10 mouse cellular contexts compared by ENCODE assay signal in the genomic region with DNA sequence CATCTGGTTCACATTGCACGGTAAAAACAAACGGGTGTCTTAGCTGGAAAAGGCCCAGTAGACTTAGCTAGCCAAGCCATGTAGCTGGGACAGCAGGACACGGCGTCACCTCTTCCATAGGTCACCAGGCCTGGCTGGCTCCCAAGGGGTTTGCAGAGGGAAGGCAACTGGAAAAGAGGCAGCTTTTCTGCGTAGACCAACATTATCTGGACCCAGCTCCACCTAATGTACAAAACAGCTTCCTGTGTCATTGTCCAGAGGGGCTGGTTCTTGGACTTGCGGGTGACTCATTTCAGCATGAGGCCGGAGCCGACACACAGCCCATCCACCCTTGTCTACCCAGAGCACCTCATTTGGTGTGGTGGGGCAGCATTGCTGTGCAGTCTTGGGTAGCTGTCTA. TPM values are rescaled to one million over a fixed set of nuclear protein-coding genes. Genes with fewer than 3 reads are reported as not detected.
DNase-seq lines count a peak whose midpoint lies in the region; ATAC-seq and TF ChIP-seq lines count a peak whose summit lies in the region.
"Had no signal": no experiment of that assay in that cellular context is flagged by ENCODE, and none has a peak within 500 bp of the region (broad histone marks: within the 10 kb centered on the region; RNA-seq: fewer than 3 reads in every experiment).

No protein-coding gene starts in this region.

- no peak overlapping the region for H3K9ac ChIP-seq in lung, postnatal 0 days (replicated peaks; ENCODE audit: low read depth)

- H3K4me2 ChIP-seq in lung, postnatal 0 days (replicated peaks; ENCODE audit: low read depth, low read length): no peak overlapping the region

- peak; percentile 67; the same call in 1 of the 2 replicates for TF ChIP-seq EP300 in lung, postnatal 0 days (IDR thresholded peaks at IDR 0.05)

- no peak overlapping the region for H3K4me3 ChIP-seq in heart, embryonic 10.5 days
- peak overlapping the region; percentile 18; the same call in 1 of the 2 replicates for H3K4me3 ChIP-seq in gastrocnemius, adult 2 months
- no peak overlapping the region for H3K4me3 ChIP-seq in lung, postnatal 0 days (ENCODE audit: low read depth, low read length)
- H3K4me3 ChIP-seq: limb, embryonic 10.5 days had no signal

- no peaks in the 10 kb centered on the region for H3K9me3 ChIP-seq in heart, embryonic 10.5 days
- no peaks in the 10 kb centered on the region for H3K9me3 ChIP-seq in lung, postnatal 0 days (ENCODE audit: low read length)
- H3K9me3 ChIP-seq: limb, embryonic 10.5 days had no signal

- DNase-seq in heart, adult 11 months: peak; percentile 99
- DNase-seq in heart, embryonic 10.5 days (ENCODE audit: low spot score): no peak
- peak; percentile 80 for DNase-seq in gastrocnemius, adult 2 months
- peak; percentile 39 to 53 for DNase-seq in kidney, adult 8-10 months
- peak; percentile 95 for DNase-seq in lung, postnatal 0 days (ENCODE audit: low spot score)
- DNase-seq in layer of hippocampus, adult 9-10 months (ENCODE audit: low spot score): no peak
- DNase-seq in left cerebral cortex, adult 18-20 months (ENCODE audit: low spot score in 2 of 2): no peak
- DNase-seq in urinary bladder, adult 2 months (ENCODE audit: low spot score): no peak
- DNase-seq: B cell, adult 2 months had no signal

- intact Hi-C loops in gastrocnemius, adult 2 months (cut with DNase I): no loop called here

- 73% methylated on average over 8 of the region's 8 CpGs for WGBS in heart, embryonic 10.5 days
- 41% methylated on average over 8 of the region's 8 CpGs for WGBS in lung, postnatal 0 days

- H3K27ac ChIP-seq in heart, embryonic 10.5 days: no peak overlapping the region
- peak overlapping the region; percentile 82 for H3K27ac ChIP-seq in gastrocnemius, adult 2 months
- peak overlapping the region; percentile 86 for H3K27ac ChIP-seq in lung, postnatal 0 days (ENCODE audit: low read length)
- H3K27ac ChIP-seq: limb, embryonic 10.5 days had no signal

- no peak for TF ChIP-seq CTCF in gastrocnemius, adult 2 months (IDR thresholded peaks at IDR 0.05)
- TF ChIP-seq CTCF in lung, postnatal 0 days (IDR thresholded peaks at IDR 0.05): peak; percentile 39

- H3K36me3 ChIP-seq in heart, embryonic 10.5 days: no peaks in the 10 kb centered on the region
- H3K36me3 ChIP-seq in lung, postnatal 0 days (ENCODE audit: insufficient read depth, low read length): no peaks in the 10 kb centered on the region
- H3K36me3 ChIP-seq: limb, embryonic 10.5 days had no signal

- ATAC-seq in lung, postnatal 0 days: peak; percentile 89

- H3K4me1 ChIP-seq in heart, embryonic 10.5 days: 0 out of 2 replicates have a peak, but pooled peaks cover 7% of the 10 kb centered on the region
- peaks cover 3% of the 10 kb centered on the region; the same call in 1 of the 2 replicates for H3K4me1 ChIP-seq in lung, postnatal 0 days (ENCODE audit: insufficient read depth, low read depth, low read length)

- H3K27me3 ChIP-seq in heart, embryonic 10.5 days (ENCODE audit: insufficient read depth, poor library complexity, severe bottlenecking): no peaks in the 10 kb centered on the region
- H3K27me3 ChIP-seq in lung, postnatal 0 days (replicated peaks; ENCODE audit: insufficient read depth, low read length): no peaks in the 10 kb centered on the region

RNA-seq across cellular contexts. Expression of gene Kpna2, which starts 23.1 kb away (rescaled TPM):
- 431 and 488 TPM in 2 replicates for polyA plus RNA-seq in heart, embryonic 10.5 days (2016; fragmentation: Nextera tagmentation; extraction: Ambion mirVana)
- 10 to 100 TPM; 13.2 to 16.2 TPM for total RNA-seq in gastrocnemius, adult 2 months (2021)
- 83.6 and 97.1 TPM in 2 replicates for polyA plus RNA-seq in lung, postnatal 0 days (2015; fragmentation: Nextera tagmentation; extraction: Ambion mirVana)
- total RNA-seq in left cerebral cortex, adult 18-20 months (2021): 10 to 100 TPM; 21.9 to 26.6 TPM
- polyA plus RNA-seq in urinary bladder, adult 2 months (2012; rRNA removed): 30.8 and 37.6 TPM in 2 replicates

RNA-seq across cellular contexts. Expression of gene 1810010H24Rik, which starts 49.3 kb away (rescaled TPM):
- polyA plus RNA-seq in heart, embryonic 10.5 days (2016; fragmentation: Nextera tagmentation; extraction: Ambion mirVana): 1.7 and 2.0 TPM in 2 replicates
- 1 to 10 TPM in 1 of 2 experiments, under 1 TPM in 1; 0.86 to 1.3 TPM for total RNA-seq in gastrocnemius, adult 2 months (2021)
- polyA plus RNA-seq in lung, postnatal 0 days (2015; fragmentation: Nextera tagmentation; extraction: Ambion mirVana): 51.8 and 56.2 TPM in 2 replicates
- total RNA-seq in left cerebral cortex, adult 18-20 months (2021): 1 to 10 TPM; 3.2 to 4.7 TPM
- polyA plus RNA-seq in urinary bladder, adult 2 months (2012; rRNA removed): 3.5 and 4.3 TPM in 2 replicates

RNA-seq across cellular contexts. Expression of gene Smurf2, which starts 55.7 kb away (rescaled TPM):
- polyA plus RNA-seq in heart, embryonic 10.5 days (2016; fragmentation: Nextera tagmentation; extraction: Ambion mirVana): 9.1 and 11.4 TPM in 2 replicates
- total RNA-seq in gastrocnemius, adult 2 months (2021): 10 to 100 TPM; 26.5 to 32.2 TPM
- 20.0 and 22.3 TPM in 2 replicates for polyA plus RNA-seq in lung, postnatal 0 days (2015; fragmentation: Nextera tagmentation; extraction: Ambion mirVana)
- 10 to 100 TPM; 25.1 to 27.1 TPM for total RNA-seq in left cerebral cortex, adult 18-20 months (2021)
- polyA plus RNA-seq in urinary bladder, adult 2 months (2012; rRNA removed): 16.0 and 21.6 TPM in 2 replicates

Comparison
In these comparisons a context has a peak if more than half of its experiments do, and no peak if none do; other contexts are left out.
1. DNase-seq: peak in heart, adult 11 months (single experiment), gastrocnemius, adult 2 months (single experiment), kidney, adult 8-10 months (2 of 2) and lung, postnatal 0 days (single experiment); none in heart, embryonic 10.5 days (single experiment), layer of hippocampus, adult 9-10 months (single experiment), left cerebral cortex, adult 18-20 months (0 of 2) and urinary bladder, adult 2 months (single experiment).
2. RNA of gene 1810010H24Rik, which starts 49.3 kb away (polyA plus RNA-seq): 51.8 to 56.2 TPM in lung, postnatal 0 days; 3.5 to 4.3 TPM in urinary bladder, adult 2 months and 1.7 to 2.0 TPM in heart, embryonic 10.5 days; every median in the first group is over 10 times any median in the second.